In genomic region chr11:98966499-98967141, GRCm38 (mm10) we compare ENCODE assay signal across 8 mouse cellular contexts. TPM values are rescaled to one million over a fixed set of nuclear protein-coding genes. Genes with fewer than 3 reads are reported as not detected.
DNase-seq lines count a peak whose midpoint lies in the region; ATAC-seq lines count a peak whose summit lies in the region.

No protein-coding gene starts in this region.

- peak overlapping the region; percentile 82; the same call in 1 of the 2 replicates for H3K4me3 ChIP-seq in hindbrain, embryonic 11.5 days (ENCODE audit: low read depth, low read length)
- H3K4me3 ChIP-seq in midbrain, embryonic 14.5 days (replicated peaks; ENCODE audit: low read depth, low read length): no peak overlapping the region
- no peak overlapping the region; the same call in 1 of the 2 replicates for H3K4me3 ChIP-seq in stomach, embryonic 16.5 days (replicated peaks; ENCODE audit: low read length)

- 19% methylated on average over 8 of the region's 9 CpGs for WGBS in hindbrain, embryonic 11.5 days
- WGBS in midbrain, embryonic 14.5 days: 31% methylated on average over 9 of the region's 9 CpGs
- 38% methylated on average over 9 of the region's 9 CpGs for WGBS in stomach, embryonic 16.5 days

- H3K27ac ChIP-seq in hindbrain, embryonic 11.5 days (ENCODE audit: low read depth, low read length): peak overlapping the region; percentile 99
- peak overlapping the region; percentile 10 for H3K27ac ChIP-seq in midbrain, embryonic 14.5 days (replicated peaks; ENCODE audit: low read depth, low read length)
- peak overlapping the region; percentile 26; the same call in 1 of the 2 replicates for H3K27ac ChIP-seq in stomach, embryonic 16.5 days (ENCODE audit: low read length)

- peak overlapping the region; percentile 98 for H3K4me2 ChIP-seq in hindbrain, embryonic 11.5 days (replicated peaks; ENCODE audit: low read depth, low read length)
- no peak overlapping the region for H3K4me2 ChIP-seq in midbrain, embryonic 14.5 days (ENCODE audit: low read length)
- peak overlapping the region; percentile 100 for H3K4me2 ChIP-seq in stomach, embryonic 16.5 days (ENCODE audit: low read depth, low read length)

- peak; percentile 68 for DNase-seq in embryo, embryonic 10 days (ENCODE audit: low spot score)
- no peak for DNase-seq in embryo, embryonic 9.5 days (ENCODE audit: extremely low spot score)
- peak; percentile 85 for DNase-seq in cerebellum, adult 11-12 months
- DNase-seq in frontal cortex, postnatal 10 days (ENCODE audit: low spot score in 2 of 2): peak; percentile 77 to 82
- DNase-seq in hindbrain, embryonic 11.5 days (ENCODE audit: low spot score): peak; percentile 76
- peak; percentile 72 to 82 for DNase-seq in left cerebral cortex, postnatal 25 days (ENCODE audit: low spot score in 2 of 2)
- peak; percentile 77 for DNase-seq in midbrain, embryonic 14.5 days

- peak overlapping the region; percentile 88 for H3K9ac ChIP-seq in hindbrain, embryonic 11.5 days (ENCODE audit: low read depth, low read length)
- peak overlapping the region; percentile 42; the same call in 1 of the 2 replicates for H3K9ac ChIP-seq in midbrain, embryonic 14.5 days (replicated peaks; ENCODE audit: low read length)
- peak overlapping the region; percentile 54 for H3K9ac ChIP-seq in stomach, embryonic 16.5 days (ENCODE audit: low read length)

- no peaks in the 10 kb centered on the region for H3K9me3 ChIP-seq in hindbrain, embryonic 11.5 days (ENCODE audit: control insufficient read depth, low read length)
- no peaks in the 10 kb centered on the region for H3K9me3 ChIP-seq in midbrain, embryonic 14.5 days (ENCODE audit: control insufficient read depth, low read length)
- no peaks in the 10 kb centered on the region for H3K9me3 ChIP-seq in stomach, embryonic 16.5 days (replicated peaks; ENCODE audit: control insufficient read depth, low read length)

- ATAC-seq in hindbrain, embryonic 11.5 days (ENCODE audit: low FRiP score): peak; percentile 16; the same call in 1 of the 2 replicates
- ATAC-seq in midbrain, embryonic 14.5 days (ENCODE audit: low FRiP score, low TSS enrichment): no peak
- ATAC-seq in stomach, embryonic 16.5 days (ENCODE audit: insufficient read depth, low FRiP score): no peak

- intact Hi-C loops in left cerebral cortex, postnatal 25 days (cut with DNase I): loop anchor here (1.0 kb wide), 1 partner anchor 26 kb away; no protein-coding TSS in a partner anchor

- H3K36me3 ChIP-seq in hindbrain, embryonic 11.5 days (ENCODE audit: control insufficient read depth, insufficient read depth, low read length): no peaks in the 10 kb centered on the region
- H3K36me3 ChIP-seq in midbrain, embryonic 14.5 days (ENCODE audit: control insufficient read depth, insufficient read depth, low read length): 0 out of 2 replicates have a peak, but pooled peaks cover 2% of the 10 kb centered on the region
- peaks cover 20% of the 10 kb centered on the region for H3K36me3 ChIP-seq in stomach, embryonic 16.5 days (ENCODE audit: control insufficient read depth, insufficient read depth, low read length)

- H3K4me1 ChIP-seq in hindbrain, embryonic 11.5 days (replicated peaks; ENCODE audit: control insufficient read depth, insufficient read depth, low read length): peaks cover 69% of the 10 kb centered on the region
- H3K4me1 ChIP-seq in midbrain, embryonic 14.5 days (ENCODE audit: control insufficient read depth, insufficient read depth, low read length): peaks cover 100% of the 10 kb centered on the region
- peaks cover 91% of the 10 kb centered on the region for H3K4me1 ChIP-seq in stomach, embryonic 16.5 days (ENCODE audit: control insufficient read depth, insufficient read depth, low read length)

- no peaks in the 10 kb centered on the region for H3K27me3 ChIP-seq in hindbrain, embryonic 11.5 days (ENCODE audit: control insufficient read depth, insufficient read depth, low read length)
- peaks cover 9% of the 10 kb centered on the region; the same call in 1 of the 2 replicates for H3K27me3 ChIP-seq in midbrain, embryonic 14.5 days (ENCODE audit: control insufficient read depth, insufficient read depth, low read length)
- H3K27me3 ChIP-seq in stomach, embryonic 16.5 days (ENCODE audit: control insufficient read depth, insufficient read depth, low read length): no peaks in the 10 kb centered on the region

RNA-seq across cellular contexts. Expression of gene Gjd3, which starts 16.2 kb away (rescaled TPM):
- polyA plus RNA-seq in hindbrain, embryonic 11.5 days (2014; fragmentation: Nextera tagmentation; extraction: Ambion mirVana): 0.28 and 0.74 TPM in 2 replicates
- total RNA-seq in left cerebral cortex, postnatal 25 days (2021): 1 to 10 TPM; 2.9 to 3.0 TPM
- polyA plus RNA-seq in midbrain, embryonic 14.5 days (2014; fragmentation: Nextera tagmentation; extraction: Ambion mirVana): 0.70 and 2.0 TPM in 2 replicates
- polyA plus RNA-seq in stomach, embryonic 16.5 days (2015; fragmentation: Nextera tagmentation; extraction: Ambion mirVana): 0.44 TPM in 1 of 2 replicates, not detected in the other

RNA-seq across cellular contexts. Expression of gene Rara, which starts 39.0 kb away (rescaled TPM):
- 48.3 and 51.2 TPM in 2 replicates for polyA plus RNA-seq in hindbrain, embryonic 11.5 days (2014; fragmentation: Nextera tagmentation; extraction: Ambion mirVana)
- total RNA-seq in left cerebral cortex, postnatal 25 days (2021): 10 to 100 TPM in 1 of 2 experiments, 1 to 10 TPM in 1; 9.4 to 12.1 TPM
- 8.8 and 11.0 TPM in 2 replicates for polyA plus RNA-seq in midbrain, embryonic 14.5 days (2014; fragmentation: Nextera tagmentation; extraction: Ambion mirVana)
- polyA plus RNA-seq in stomach, embryonic 16.5 days (2015; fragmentation: Nextera tagmentation; extraction: Ambion mirVana): 28.8 and 30.1 TPM in 2 replicates

RNA-seq across cellular contexts. Expression of gene Top2a, which starts 57.4 kb away (rescaled TPM):
- 332 and 333 TPM in 2 replicates for polyA plus RNA-seq in hindbrain, embryonic 11.5 days (2014; fragmentation: Nextera tagmentation; extraction: Ambion mirVana)
- 1 to 10 TPM in 1 of 2 experiments, under 1 TPM in 1; 0.87 to 1.3 TPM for total RNA-seq in left cerebral cortex, postnatal 25 days (2021)
- polyA plus RNA-seq in midbrain, embryonic 14.5 days (2014; fragmentation: Nextera tagmentation; extraction: Ambion mirVana): 24.9 and 67.9 TPM in 2 replicates
- 186 and 188 TPM in 2 replicates for polyA plus RNA-seq in stomach, embryonic 16.5 days (2015; fragmentation: Nextera tagmentation; extraction: Ambion mirVana)

RNA-seq across cellular contexts. Expression of gene Cdc6, which starts 59.0 kb away (rescaled TPM):
- polyA plus RNA-seq in hindbrain, embryonic 11.5 days (2014; fragmentation: Nextera tagmentation; extraction: Ambion mirVana): 33.1 and 39.0 TPM in 2 replicates
- total RNA-seq in left cerebral cortex, postnatal 25 days (2021): under 1 TPM; 0.21 to 0.60 TPM
- 2.5 and 5.6 TPM in 2 replicates for polyA plus RNA-seq in midbrain, embryonic 14.5 days (2014; fragmentation: Nextera tagmentation; extraction: Ambion mirVana)
- polyA plus RNA-seq in stomach, embryonic 16.5 days (2015; fragmentation: Nextera tagmentation; extraction: Ambion mirVana): 26.9 and 28.1 TPM in 2 replicates

Comparison
In these comparisons a context has a peak if more than half of its experiments do, and no peak if none do; other contexts are left out.
1. H3K27ac ChIP-seq: peak in every context shown above with its lines; median percentile 99 in hindbrain, embryonic 11.5 days; 26 in stomach, embryonic 16.5 days; 10 in midbrain, embryonic 14.5 days.